Mouse (Mus musculus) brain, embryonic 14.5 days (tissue): ENCODE measurements at regions not wholly inside any gene's neighbourhood (a gene's known extent, or its start where the extent isn't known, plus 50 kb on each side); places are given as distances from the start of the nearest gene placed in this dataset.

ENCODE experiments used
- DNase-seq: peaks from one replicate; pipeline ENCODE4 v3.0.0-alpha.2; 2011; ENCODE audit warnings: low read depth
- CTCF ChIP-seq: fragments of 200-500 bp; IDR thresholded peaks from 2 replicates; pipeline ENCODE4 v1.5.1; 2012; ENCODE audit warnings: inconsistent platforms, mild to moderate bottlenecking, moderate library complexity, borderline replicate concordance; ENCODE audit not compliant: insufficient read depth, insufficient read length; ENCODE audit errors: extremely low read depth
- POLR2A ChIP-seq: fragments of 200-500 bp; IDR thresholded peaks from 2 replicates; pipeline ENCODE4 v1.6.1; 2012; ENCODE audit warnings: mild to moderate bottlenecking, inconsistent platforms, borderline replicate concordance; ENCODE audit not compliant: poor library complexity, insufficient read depth, insufficient read length, severe bottlenecking; ENCODE audit errors: extremely low read depth

- DNase-seq: peak; percentile 73
- TF ChIP-seq POLR2A (no peak), CTCF (no peak)
Measured at GRCm38 (mm10) chr4:17502420-17502819, 2102.8 kb upstream of the Gm12353 start.

DNA sequence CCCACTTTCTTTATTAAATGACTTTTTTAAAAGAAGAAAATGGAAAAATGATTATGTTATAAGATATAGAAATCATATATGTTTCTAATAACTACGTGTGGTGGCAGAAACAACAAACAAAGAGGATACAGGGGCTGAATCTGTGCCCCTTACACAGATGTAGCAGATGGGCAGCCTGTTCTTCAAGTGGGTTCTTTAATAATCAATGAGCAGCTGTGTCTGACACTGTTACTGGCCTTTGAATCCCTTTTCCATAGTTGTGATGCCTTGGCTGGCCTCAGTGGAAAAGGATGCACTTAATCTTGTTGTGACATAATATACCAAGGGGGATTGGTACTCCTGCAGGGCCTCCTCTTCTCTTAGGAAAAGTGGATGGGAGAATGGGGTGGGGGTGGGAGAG, 2101.0 kb upstream of the Gm12353 start:
- DNase-seq: peak; percentile 4
- no peak for TF ChIP-seq CTCF
- no peak for TF ChIP-seq POLR2A
